Mouse (Mus musculus) cerebral cortex, adult 2 months (tissue): ENCODE measurements around the gene Gm20388.

Source experiments
- WGBS: fragments of 180-500 bp; shearing (Covaris S2); methylation state at CpG from one replicate; pipeline ENCODE4 v1.1.7; 2018; 5-methylcytosine and 5-hydroxymethylcytosine counted together

Gm20388 gene

DNA sequence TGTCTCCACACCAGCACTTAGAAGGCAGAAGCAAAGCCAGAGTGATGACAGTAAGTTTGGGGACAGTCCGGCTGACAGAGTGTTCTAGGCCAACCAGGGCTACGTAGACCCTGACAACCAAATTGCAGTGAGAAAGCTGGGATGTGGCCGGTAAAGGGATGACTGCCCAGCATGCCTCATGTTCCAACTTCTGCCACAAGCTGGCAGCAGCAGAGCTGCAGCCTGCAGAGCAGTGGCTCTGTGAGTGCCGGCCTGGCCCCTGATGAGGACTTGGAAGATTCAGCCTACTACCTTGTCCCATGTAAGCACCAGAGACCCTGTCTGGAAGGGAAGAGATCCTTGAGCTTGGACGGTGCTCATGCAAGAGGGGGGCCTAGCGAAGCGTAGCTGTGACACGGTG, 765.1 kb downstream of the Gm20388 start:
- 69% methylated on average over 8 of the region's 8 CpGs for WGBS

DNA sequence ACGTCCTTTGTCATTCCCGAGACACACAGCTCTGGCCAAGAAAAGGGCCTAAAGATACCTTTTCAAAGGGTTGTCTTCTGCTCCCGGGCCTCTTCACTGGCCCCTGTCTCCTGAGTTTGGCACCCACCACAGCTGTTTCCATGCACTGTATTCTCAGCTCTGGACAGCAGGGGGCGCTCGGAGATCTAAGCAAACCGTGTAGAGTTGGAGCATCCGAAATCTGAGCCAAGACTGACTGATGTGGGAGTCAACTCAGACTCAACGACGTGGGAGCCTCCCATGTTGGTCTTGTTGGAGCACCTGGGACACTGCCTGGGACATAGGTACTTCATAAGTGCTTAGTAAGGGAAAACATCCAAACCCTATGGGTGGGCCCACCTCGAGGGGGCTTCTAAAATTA, 767.8 kb downstream of the Gm20388 start:
- WGBS, result 11% methylated on average over 10 of the region's 10 CpGs

DNA sequence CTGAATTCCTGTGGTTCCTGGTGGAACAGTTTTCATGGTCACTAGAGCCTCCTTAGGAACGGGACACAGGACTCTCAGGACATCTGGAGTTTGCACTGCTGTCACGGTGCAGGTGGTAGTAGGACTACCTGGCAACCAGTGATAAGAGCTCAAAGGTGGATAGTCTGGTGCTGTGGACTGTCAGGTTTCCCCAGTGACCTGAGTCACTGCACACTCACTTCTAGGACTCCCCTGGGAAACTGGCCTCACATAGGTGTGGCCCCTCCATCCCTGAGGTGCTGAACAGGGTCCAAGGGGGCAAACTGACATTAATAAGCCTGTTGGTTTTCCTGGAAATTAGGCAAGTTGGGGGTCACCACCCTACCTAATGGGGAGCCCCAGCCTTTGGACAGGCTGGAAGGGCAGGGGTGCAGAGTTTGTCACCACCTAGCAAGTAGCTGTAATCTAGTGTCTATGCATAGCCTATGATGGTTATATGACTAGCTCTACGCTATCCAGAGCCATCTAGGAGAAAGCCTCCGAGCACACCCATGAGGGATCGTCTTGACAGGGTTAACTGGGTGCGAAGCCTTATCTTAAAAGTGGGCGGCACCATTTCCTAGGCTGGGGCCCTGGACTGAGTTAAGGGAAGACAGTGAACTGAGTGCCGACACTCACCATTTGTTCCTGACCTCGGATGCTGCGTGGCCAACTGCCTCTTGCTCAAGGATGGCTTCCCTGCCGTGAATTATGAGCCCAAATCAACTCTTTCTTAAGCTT, 769.2 kb downstream of the Gm20388 start:
- 79% methylated on average over 11 of the region's 11 CpGs for WGBS

DNA sequence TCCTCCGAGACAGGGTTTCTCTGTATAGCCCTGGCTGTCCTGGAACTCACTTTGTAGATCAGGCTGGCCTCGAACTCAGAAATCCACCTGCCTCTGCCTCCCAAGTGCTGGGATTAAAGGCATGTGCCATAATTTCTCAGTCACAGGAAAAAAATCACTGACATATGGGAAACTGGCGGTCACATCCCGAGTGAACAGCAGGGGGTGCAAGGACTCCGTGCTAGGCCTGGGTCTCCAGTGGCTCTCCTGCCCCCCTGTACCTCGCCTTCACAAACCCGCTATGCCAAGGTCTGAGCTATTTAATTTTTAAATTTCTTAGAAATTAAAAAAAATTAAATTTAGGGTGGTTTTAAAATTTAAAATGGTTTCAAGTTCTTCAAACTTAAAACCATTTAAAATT, 769.8 kb downstream of the Gm20388 start:
- WGBS, result 63% methylated on average over 7 of the region's 7 CpGs

DNA sequence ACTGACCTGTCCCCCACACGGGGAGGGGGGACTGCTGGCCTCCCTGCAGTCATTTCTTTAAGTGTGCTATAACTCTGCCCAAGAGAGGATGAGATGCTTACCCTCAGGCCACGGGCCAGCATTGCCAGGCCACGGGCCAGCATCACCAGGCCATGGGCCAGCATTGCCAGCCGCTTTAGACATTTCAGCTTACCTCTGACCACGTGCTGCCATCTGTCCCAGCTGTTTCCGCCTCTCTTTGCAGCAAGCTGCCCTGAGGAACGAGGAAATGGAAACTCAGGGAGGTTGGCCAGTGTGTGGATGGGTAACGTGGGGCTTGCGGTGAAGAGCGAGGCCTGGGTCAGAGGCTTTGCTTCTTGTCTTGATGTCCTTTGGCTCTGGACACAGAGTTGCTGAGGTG, 770.5 kb downstream of the Gm20388 start:
- 74% methylated on average over 10 of the region's 10 CpGs for WGBS

DNA sequence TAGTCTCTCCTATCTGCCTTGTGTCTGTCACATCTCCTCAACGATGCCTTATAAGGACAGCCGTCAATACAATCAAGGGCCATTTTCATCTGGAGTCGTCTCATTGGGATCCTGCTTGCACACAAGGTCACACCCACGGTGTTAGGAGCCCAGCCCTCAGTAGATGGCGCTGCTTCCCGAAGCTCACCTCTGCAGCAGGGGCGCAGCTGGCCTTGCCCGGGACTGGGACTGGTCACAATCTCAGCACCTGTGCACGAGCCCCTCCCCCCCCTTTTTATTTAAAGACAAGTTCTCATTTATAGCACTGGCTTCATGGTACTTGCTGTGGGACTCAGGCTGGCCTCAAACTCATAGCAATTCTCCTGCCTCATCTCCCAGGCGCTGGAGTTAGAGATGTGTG, 773.0 kb downstream of the Gm20388 start:
- WGBS, result 25% methylated on average over 10 of the region's 10 CpGs

DNA sequence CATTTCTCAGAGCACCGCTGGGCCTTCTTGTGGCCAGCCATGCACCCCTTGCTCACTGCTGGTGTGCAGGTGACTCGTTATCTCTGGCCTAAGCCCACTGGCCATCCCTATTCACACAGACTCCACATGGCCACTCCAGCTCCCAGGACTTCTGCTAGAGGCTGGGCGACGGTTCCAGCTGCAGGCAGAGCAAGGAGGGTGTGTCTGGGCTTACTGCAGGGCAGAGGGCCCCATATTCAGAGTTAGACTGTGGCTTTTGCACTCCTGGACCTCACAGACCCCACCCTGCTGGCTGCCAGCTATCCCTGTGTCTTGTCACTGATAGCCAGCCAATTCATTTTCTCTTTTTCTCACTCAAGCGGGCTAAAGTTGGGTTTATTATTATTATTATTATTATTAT, 773.4 kb downstream of the Gm20388 start:
- 79% methylated on average over 5 of the region's 5 CpGs for WGBS

DNA sequence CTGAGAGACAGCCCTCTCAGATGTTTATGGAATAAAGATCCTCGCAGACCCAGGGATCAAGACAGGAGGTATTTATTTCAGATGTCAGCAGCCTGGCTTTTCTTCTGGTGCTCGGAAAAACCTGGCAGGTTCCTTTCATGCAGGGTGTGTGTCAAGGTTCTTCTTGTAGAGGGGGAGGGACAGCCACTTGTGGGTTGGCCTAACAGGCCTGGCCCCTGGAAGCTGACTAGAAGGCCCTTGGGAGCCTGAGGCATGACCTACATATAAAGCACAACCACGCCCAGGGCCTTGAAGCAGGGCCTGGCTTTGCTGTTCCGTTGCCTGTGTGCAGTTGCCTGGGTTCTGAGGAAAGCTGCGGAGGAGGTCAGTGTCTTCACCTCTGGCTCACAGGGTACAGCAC, 774.5 kb downstream of the Gm20388 start:
- 85% methylated on average over 5 of the region's 5 CpGs for WGBS

DNA sequence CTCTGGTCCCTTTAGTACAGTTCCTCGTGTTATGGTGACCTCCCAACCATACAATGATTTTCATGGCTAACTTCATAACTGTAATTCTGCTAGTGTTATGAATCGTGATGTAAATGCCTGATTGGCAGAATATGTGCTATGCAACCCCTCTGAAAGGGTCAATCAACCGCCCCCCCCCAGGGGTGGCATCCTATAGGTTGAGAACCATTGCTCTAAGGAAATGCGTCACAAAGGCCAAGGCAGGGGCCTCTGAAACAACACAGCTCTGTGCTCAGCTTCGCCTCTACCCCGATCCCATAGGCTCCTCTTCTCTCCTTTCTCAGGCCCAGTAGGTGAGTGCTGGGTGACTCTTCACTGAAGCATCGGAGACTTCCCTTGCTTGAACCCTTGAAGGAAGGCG, 775.0 kb downstream of the Gm20388 start:
- WGBS, result 87% methylated on average over 8 of the region's 8 CpGs

DNA sequence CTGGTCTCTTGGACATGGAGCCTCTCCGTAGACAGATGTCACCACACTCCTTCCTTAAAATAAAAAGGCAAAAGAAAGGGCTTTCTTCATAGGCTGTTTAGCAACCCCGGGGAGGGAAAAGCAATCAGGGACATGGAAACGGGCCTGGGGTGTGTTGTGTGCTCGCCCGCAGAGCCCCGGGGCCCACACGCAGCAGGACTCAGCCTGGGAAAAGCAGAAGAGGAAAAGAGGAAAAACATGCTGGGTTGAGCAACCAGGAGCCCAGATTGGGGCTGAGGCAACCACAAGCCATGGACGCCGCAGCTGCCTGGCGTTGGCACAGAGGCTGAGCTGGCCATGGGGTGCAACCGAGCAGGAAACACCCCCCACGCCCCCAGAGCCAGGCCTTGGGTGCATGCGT, 775.4 kb downstream of the Gm20388 start:
- WGBS, result 77% methylated on average over 13 of the region's 13 CpGs

DNA sequence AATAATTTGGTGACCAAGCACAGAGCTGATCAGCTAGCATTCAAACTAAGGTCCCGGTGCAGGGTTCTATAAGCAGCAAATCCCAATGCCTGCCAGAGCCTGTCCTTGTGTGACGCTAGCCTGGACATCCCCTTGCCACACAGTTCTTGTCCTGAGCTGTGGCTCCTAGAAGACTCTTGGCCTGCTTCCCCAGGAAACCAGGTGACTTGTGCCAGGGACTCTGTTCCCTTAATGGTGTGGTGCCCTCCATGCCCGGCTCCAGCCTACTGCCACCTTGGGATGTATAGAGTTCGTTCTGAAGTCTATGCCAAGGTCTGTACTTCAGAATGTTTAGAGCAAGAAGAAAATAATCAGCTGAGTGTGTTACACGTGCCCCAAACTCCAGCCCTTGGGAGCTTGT, 775.9 kb downstream of the Gm20388 start:
- 80% methylated on average over 5 of the region's 5 CpGs for WGBS

DNA sequence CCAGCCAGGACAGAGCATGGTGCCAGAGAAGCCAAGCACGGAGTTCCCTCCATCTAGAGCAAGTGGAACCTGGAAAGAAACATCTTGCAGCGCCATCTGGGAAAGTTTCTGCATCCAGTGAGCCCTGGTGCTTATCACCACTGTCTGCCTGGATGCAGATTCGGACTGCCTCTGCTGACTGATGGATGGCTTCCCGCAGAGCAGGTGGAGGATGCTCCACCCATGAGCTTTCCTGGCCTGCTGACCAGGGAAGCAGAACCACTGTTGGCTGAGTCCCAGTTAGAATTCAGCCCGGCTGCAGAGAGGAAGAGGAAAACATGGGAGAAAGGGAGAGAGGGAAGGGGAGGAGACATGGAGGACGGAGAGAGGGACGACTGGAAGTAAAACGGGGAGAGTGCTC, 777.1 kb downstream of the Gm20388 start:
- WGBS, result 81% methylated on average over 8 of the region's 8 CpGs

DNA sequence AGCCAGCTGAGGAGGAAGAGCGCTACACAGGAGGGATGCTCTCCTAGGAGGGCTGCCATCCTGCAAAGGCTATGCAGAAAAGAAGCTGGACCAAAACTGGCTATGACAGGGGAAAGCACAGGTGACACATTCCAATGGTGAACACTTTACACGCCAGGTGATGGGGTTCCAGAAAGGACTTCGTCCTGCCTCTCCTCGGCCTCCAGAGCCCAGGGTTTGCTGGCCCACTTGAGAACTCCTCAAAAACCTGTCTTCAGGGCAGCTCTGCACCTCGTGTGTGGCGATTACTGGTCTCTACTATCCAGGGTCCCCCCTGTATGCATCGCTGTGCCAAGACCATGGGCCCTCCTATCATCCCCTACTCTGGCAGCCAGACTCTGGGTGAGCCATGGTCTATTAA, 777.9 kb downstream of the Gm20388 start:
- WGBS, result 92% methylated on average over 7 of the region's 7 CpGs

DNA sequence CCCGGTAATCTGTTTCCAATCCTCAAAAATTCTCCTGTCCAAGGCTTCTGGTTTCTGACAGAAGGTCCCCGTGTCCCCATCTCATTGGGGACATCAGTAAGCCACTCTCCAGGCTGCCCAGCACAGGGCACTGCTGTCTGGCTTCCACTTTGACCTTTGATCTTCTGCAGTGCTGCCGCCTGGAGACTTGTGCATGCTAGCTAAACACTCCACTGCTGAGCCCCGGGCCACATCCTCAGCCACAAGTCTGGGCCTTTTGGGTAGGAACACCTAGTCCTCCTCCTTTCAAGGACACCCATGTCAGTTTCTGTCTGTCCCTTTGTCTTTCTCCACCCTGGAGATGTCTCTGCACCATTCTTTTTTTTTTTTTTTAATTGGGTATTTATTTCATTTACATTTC, 782.3 kb downstream of the Gm20388 start:
- 86% methylated on average over 4 of the region's 4 CpGs for WGBS

DNA sequence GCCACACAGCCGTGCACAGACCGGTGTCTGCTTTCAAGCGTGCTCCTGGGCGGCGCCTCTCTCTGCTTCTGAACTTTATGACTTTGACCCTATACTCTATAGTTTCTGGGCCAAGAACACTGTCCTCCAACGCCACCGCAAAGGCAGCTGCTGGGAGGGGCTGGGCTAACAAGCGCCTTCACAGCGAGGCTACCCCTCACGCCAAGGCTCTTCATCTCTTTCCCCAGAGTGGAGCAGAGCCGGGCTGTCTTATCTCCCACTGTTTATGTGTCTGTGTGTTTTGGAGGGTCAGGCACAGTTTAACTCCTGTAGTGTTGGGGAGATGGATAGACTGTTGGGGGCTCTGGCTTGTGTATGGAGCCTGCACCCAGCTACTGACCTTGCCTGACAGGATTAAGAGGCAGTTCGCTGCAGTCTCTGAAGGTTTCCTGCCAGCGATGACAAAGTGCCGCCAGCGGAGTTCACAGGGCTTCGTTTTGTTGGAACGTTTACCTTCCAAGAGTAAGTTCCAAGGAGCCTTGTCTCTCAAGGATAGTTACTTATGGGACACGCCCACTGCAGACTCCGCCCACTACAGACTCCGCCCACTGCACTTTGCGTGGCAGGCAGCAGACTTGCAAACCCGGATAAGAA, 783.3 kb downstream of the Gm20388 start:
- WGBS, result 64% methylated on average over 22 of the region's 22 CpGs

DNA sequence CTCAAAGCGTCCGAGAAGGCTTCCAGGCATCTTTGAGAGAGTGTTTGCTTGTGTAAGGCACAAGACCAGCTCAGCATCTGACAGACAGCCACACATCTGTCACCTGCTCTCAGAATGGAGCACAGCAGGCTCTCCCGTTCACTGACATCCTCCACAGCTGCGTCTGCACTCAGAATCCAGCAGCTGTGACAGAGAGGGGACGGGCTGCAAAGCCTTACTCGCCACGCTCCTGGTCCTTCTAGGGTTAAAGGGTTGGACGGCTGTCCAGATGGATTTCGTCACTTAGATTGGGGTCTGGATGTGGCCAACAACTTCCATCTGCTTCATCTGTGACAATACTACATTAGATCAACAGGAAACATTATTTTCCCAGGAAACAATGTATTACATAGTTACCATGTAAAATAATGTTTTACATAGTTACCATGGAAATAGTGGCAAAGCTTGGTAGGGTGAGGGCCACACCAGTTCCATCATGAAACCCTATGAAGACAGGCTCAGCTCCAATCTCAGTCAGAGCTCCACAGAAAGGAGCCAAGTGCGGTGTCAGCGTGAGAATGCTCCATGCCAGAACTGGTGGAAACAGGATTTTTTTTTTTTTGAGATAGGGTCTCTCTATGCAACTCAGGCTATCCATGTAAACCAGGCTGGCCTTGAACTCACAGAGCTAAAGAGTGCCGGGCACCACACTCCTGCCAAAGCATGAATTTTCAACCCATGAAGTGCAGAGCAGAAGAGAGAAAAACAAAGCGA, 785.9 kb downstream of the Gm20388 start:
- WGBS, result 51% methylated on average over 13 of the region's 13 CpGs

DNA sequence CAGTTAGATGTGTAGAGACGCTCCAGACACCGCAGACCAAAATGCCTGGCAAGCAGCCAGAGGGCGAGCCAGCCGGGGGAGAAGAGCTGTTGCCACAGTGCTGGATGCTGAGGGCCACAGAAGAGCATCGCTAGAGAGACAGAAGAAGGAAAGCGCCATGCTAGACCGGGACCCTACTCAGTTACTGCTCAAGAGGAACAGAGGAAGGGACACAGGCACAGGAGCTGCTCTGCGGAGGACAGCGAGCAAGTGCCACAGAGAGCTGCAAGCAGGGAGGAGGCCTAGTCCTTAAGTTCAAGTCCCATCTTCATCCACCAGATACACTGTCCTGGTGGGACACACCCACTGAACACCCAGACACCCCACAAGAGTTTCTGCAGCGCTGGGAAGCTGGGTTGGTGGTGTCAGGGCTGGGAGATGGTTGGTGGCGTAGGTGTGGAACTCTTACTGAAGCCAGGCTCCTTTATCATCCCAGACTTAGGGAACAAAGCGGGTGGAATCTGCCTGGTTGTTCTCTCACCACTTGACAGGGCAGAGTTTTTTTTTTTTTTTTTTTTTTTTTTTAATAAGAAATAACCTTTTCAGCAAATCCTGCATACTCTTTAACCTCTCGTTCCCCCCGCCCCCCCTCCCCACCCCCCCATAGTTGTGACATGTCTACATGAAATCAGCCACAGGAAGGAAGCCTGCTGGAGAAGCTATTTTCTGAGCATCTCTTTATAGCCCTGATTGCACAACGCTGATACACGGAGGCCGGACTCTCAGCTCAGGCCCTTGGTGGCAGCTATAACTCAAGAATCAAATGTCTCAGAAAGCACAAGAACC, 786.7 kb downstream of the Gm20388 start:
- 62% methylated on average over 17 of the region's 17 CpGs for WGBS

DNA sequence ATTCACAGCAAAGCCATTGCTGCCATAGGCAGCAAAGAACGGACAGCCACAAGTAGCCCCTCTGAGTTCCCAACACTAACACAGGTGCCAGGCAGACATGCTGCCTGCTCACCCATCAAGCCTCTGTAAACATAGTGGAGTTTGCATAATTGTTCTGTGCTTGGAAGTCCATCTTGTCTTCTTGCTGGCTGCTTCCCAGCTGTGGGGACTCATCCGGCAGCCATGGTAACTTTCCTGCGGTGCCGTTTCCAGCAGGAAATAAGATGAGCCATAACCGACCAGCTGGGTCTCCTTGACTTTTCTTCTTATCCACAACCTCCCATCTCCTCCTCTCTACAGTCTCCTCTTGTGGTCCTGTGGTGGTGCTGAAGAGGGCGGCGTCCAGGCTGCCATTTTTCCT, 787.8 kb downstream of the Gm20388 start:
- WGBS, result 67% methylated on average over 7 of the region's 7 CpGs

DNA sequence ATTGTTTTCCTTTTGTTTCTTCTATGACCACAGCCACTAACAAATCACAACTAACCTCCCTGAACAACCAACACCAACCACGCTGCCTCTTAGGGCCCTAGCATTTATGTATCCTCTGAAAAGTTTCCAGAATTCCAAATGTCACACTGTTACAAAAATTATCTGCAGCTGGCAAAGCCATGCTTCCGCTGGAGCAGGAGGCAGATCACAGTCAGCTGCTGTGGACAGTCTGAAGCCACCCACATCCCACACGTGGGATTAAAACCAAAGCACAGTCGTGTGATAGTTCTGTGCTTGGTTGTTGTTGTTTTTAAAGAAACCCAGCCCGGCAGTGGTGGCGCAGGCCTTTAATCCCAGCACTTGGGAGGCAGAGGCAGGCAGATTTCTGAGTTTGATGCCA, 788.4 kb downstream of the Gm20388 start:
- 60% methylated on average over 6 of the region's 6 CpGs for WGBS

DNA sequence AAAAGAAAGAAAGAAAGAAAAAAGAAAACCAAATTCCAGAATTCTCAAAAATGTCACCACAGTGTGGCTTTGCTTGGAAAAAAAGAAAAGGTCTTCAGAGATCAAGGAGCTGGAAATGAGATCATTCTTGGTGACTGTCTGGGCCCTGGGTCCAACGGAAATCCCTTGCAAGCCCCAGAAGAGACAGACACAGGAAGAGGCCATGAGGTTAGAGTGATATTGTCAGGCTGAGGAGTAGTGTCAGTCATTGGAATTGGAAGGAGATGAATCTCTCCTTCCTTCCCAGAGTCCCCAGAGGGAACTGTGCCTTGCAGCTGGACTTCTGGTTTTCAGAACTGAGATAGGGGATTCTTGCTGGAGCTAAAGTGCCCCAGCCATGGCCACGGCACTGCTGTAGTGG, 788.9 kb downstream of the Gm20388 start:
- 74% methylated on average over 2 of the region's 2 CpGs for WGBS

DNA sequence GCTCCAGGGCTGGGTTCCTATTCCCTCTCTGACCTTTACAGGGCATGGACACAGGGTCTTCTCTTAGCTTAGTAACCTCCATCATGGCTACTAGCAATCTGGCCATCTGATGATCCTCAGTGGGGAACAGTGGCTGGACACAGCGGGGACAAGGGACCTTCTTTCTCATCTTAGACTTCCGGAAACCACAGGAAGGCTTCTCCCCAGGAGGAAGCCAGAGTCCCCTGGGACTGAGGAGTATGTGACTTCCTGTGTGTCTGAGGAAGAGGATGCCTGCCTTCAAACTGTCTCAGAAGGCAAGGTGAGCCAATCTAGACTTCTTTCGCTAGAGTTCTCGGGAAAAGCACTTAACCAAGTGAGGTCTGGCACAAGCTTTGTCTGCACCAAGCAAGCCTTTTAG, 789.4 kb downstream of the Gm20388 start:
- 77% methylated on average over 4 of the region's 4 CpGs for WGBS
